Mouse (Mus musculus): ENCODE data around the gene Gm44596. TPM values are rescaled to one million over a fixed set of nuclear protein-coding genes. Genes with fewer than 3 reads are reported as not detected.

The Gm44596 gene
- total and polyA plus RNA-seq, 2 experiments from 2014 or later = not detected

DNA sequence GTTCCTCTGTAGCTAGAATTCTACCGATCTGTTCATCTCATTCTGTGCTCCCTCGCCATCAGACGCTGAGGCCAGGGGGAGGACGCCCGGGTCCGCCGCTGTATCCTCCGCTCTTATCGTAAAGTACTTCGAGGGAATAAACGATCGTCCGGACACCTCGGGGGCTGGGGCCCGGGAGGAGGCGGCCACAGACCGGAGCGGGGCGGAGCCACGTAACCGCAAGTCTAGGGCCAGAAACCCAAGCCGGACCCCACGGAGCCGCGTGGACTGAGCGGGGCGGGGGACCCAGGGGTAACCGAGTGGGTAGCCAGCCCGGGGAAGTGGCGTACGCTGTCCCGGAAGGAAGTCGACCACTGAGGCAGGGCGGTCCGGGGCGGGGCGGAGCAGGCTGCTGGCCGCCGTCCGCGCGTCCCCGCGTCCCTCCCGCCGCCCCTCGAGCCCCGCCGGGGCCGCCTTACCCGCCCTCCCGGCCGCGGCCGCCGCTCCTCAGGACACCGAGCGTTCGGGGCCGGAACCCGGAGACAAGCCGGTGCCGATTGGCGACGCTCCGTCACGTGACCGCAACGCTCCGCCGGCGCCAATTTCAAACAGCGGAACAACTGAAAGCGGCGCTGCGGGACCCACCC lies 12.8 kb upstream of the Gm44596 start, which contains the start of the genes Rhno1 and Foxm1:
Rhno1 (minus strand) TSS at position 531 of the 626 bp plus-strand sequence.
Foxm1 (plus strand) TSS at position 587 of the 626 bp plus-strand sequence.
- DNase-seq (peak; percentile 89), ATAC-seq (peak; percentile 87)
- H3K9ac ChIP-seq = peak within 1 kb of the TSS; percentile 76
- H3K4me1 ChIP-seq (ENCODE audit: insufficient read depth) = peaks cover 12% of the 10 kb centered on the region
- H3K4me2 ChIP-seq (ENCODE audit: low read depth) = peak within 1 kb of the TSS; percentile 100
- peak within 1 kb of the TSS; percentile 88 for H3K27ac ChIP-seq (ENCODE audit: low read depth, low read length)
- peaks cover 9% of the 10 kb centered on the region for H3K36me3 ChIP-seq (ENCODE audit: insufficient read depth)
- no peaks in the 10 kb centered on the region for H3K9me3 ChIP-seq (ENCODE audit: low read length)
- 1% methylated on average over 57 of the region's 76 CpGs for WGBS
- H3K4me3 ChIP-seq (ENCODE audit: low read depth, low read length) = peak within 1 kb of the TSS; percentile 78
- no peak for TF ChIP-seq CTCF (IDR thresholded peaks at IDR 0.05; ENCODE audit: low read depth)
- H3K27me3 ChIP-seq (ENCODE audit: insufficient read depth, low read length) = no peaks in the 10 kb centered on the region

DNA sequence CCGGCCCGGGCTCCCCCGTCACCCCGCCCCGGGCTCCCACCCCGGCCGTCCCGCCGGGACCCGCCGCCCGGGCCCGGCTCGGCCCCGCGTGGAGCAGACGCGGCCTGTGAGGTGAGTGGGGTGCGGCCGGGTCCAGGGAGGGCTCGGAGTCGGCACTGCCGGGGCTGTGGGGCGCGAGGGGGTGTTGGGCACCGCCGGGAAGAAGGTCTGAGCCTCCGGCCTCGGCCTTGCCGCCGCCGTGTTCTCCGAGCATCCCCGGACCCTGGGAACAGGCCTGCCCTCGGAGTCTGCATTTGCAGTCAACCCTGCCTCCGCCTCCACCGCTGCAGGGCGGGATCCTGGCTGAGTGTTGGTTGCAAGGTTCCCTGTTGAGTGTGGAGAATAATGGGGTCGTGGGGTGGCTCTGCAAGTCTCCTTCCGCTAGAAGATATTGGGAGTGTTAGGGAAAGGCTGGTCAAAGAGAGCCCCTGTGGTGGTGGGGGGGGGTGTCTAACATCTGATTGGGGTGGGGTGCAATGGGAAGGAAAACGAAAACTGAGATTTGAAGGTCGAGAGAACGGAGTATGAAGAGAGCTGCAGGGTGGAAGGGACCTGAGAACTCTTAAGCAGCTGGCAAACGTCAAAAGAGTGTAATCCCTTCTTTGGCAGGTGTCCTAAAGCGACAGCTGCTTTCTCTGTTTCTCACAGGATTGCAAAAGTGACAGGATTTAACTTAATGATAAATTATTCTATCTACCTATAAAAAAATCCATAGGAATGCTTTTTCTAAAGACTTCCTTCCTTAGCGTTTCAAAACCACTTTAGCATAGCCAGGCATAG lies 12.1 kb upstream of the Gm44596 start:
- 5% methylated on average over 46 of the region's 46 CpGs for WGBS
- peak; percentile 27 for ATAC-seq
- H3K4me1 ChIP-seq (ENCODE audit: insufficient read depth) = peaks cover 12% of the 10 kb centered on the region

DNA sequence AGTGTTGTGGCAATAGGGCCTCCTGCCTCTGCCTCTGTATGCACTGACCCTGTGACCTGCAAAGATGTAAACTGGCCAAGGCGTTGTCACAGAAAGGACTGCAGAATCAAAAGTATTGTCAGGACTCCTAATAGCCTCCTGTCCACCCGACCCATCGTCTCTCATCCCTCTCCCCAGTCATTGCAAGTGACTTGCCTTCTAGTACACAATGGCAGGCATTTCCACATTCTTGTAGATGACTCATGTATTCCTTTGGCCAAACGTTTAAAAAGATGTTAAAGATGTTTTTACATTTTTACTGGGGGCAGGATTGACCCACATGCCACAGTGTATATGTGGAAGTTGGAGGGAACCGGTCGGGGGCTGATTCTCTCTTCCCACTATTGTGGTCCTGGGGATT lies 10.6 kb upstream of the Gm44596 start:
- no peak overlapping the region for H3K4me3 ChIP-seq (ENCODE audit: low read depth, low read length)
- no peaks in the 10 kb centered on the region for H3K27me3 ChIP-seq (ENCODE audit: insufficient read depth, low read length)
- no peak overlapping the region for H3K4me2 ChIP-seq (ENCODE audit: low read depth)
- peaks cover 4% of the 10 kb centered on the region; the same call in 1 of the 2 replicates for H3K36me3 ChIP-seq (ENCODE audit: insufficient read depth)
- DNase-seq = no peak
- 79% methylated on average over 6 of the region's 6 CpGs for WGBS
- no peak for TF ChIP-seq CTCF (IDR thresholded peaks at IDR 0.05; ENCODE audit: low read depth)
- H3K9me3 ChIP-seq (ENCODE audit: low read length) = no peaks in the 10 kb centered on the region
- H3K4me1 ChIP-seq (ENCODE audit: insufficient read depth) = peaks cover 12% of the 10 kb centered on the region
- ATAC-seq = no peak
- no peak overlapping the region for H3K9ac ChIP-seq
- H3K27ac ChIP-seq (ENCODE audit: low read depth, low read length) = no peak overlapping the region

More for the DNA sequence above, 12.1 kb upstream of the Gm44596 start:
- Histone ChIP-seq H3K9me3 (ENCODE audit: low read length) (no peaks in the 10 kb centered on the region), H3K9ac (peak overlapping the region; percentile 76), H3K27ac (ENCODE audit: low read depth, low read length) (peak overlapping the region; percentile 88; the same call in 1 of the 2 replicates), H3K27me3 (ENCODE audit: insufficient read depth, low read length) (no peaks in the 10 kb centered on the region), H3K36me3 (ENCODE audit: insufficient read depth) (0 out of 2 replicates have a peak, but pooled peaks cover 3% of the 10 kb centered on the region), H3K4me3 (ENCODE audit: low read depth, low read length) (peak overlapping the region; percentile 78), H3K4me2 (ENCODE audit: low read depth) (peak overlapping the region; percentile 100)
- TF ChIP-seq CTCF (IDR thresholded peaks at IDR 0.05; ENCODE audit: low read depth) = no peak
- DNase-seq = no peak

DNA sequence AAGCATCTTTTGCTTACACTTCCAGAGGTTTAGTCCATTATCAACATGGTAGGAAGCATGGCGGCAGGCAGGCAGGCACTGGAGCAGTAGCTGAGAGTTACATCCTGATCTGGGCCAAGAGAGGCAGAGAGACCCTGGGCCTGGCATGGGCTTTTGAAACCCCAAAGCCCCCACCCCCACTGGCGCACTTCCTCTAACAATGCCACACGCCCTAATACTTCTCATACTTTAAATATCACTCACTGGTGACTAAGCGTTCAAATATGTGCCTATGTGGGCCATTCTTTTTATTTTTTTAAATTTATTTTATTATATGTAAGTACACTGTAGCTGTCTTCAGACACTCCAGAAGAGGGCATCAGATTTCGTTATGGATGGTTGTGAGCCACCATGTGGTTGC lies 8.8 kb upstream of the Gm44596 start:
- no peak for ATAC-seq
- Histone ChIP-seq H3K27me3 (ENCODE audit: insufficient read depth, low read length) (no peaks in the 10 kb centered on the region), H3K36me3 (ENCODE audit: insufficient read depth) (peaks cover 4% of the 10 kb centered on the region; the same call in 1 of the 2 replicates), H3K4me3 (ENCODE audit: low read depth, low read length) (no peak overlapping the region), H3K4me2 (ENCODE audit: low read depth) (no peak overlapping the region), H3K9me3 (ENCODE audit: low read length) (no peaks in the 10 kb centered on the region), H3K9ac (no peak overlapping the region), H3K4me1 (ENCODE audit: insufficient read depth) (peaks cover 5% of the 10 kb centered on the region), H3K27ac (ENCODE audit: low read depth, low read length) (no peak overlapping the region)
- DNase-seq = no peak
- WGBS = 96% methylated on average over 5 of the region's 5 CpGs
- no peak for TF ChIP-seq CTCF (IDR thresholded peaks at IDR 0.05; ENCODE audit: low read depth)

DNA sequence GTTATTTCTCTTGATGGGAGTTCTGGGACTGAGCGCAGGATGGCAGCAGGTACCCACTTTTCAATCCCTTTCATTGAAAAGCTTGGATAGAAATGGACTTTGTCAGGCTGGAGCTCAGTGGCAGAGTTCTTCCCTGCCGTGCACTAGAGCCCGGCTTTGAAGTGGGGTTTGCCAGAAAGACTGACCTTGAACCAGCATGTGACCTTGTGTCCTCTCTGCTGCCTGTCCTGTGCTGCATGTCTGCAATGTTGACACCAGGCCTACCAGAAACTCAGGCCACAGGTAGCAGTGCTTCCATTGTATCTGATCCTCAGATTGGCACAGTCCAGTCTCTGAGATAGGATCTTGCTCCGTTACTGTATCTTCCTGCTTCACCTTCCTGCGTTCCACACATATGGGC lies 5.3 kb upstream of the Gm44596 start:
- ATAC-seq = no peak
- no peak overlapping the region for H3K4me2 ChIP-seq (ENCODE audit: low read depth)
- no peak overlapping the region for H3K27ac ChIP-seq (ENCODE audit: low read depth, low read length)

DNA sequence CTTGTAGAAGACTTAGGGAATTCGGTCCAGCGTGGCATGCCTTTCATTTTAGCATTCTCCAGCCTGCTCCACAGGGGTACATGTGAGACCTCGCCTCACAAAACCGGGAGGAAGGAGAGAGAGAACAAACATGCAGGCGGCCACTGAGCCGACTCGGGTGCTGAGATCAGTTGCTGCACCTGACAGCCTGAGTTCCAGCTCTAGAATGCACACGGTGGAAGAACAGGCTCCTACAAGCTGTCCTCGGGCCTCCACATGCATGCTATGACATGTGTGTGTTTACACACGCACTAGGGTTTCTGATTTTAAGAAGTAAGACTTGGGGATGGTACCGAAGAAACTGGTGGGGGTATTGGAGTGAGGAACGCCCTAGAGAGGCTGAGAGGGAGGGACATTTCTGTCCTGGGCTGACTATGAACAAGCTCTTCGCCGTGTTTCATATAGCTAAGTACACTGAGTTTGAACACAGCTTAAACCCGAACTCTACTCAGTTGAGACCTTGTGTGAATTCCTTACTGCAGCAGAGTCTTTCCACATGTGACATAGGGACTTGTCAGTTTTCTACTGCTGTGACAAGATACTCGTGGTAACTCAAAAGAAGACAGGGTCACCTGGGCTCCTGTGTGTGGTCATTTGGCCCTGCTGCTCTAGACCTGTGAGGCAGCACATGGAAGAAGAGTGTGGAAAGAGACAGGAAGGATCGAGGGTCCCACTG lies 1.2 kb downstream of the Gm44596 start:
- H3K9me3 ChIP-seq (ENCODE audit: low read length) = no peaks in the 10 kb centered on the region
- no peak for TF ChIP-seq CTCF (IDR thresholded peaks at IDR 0.05; ENCODE audit: low read depth)
- no peak overlapping the region for H3K9ac ChIP-seq
- 89% methylated on average over 17 of the region's 17 CpGs for WGBS
- no peak overlapping the region for H3K27ac ChIP-seq (ENCODE audit: low read depth, low read length)
- no peaks in the 10 kb centered on the region for H3K27me3 ChIP-seq (ENCODE audit: insufficient read depth, low read length)
- no peak overlapping the region for H3K4me2 ChIP-seq (ENCODE audit: low read depth)
- H3K4me3 ChIP-seq (ENCODE audit: low read depth, low read length) = no peak overlapping the region
- ATAC-seq (no peak), DNase-seq (no peak)
- H3K36me3 ChIP-seq (ENCODE audit: insufficient read depth) = peaks cover 3% of the 10 kb centered on the region; the same call in 1 of the 2 replicates
- no peaks in the 10 kb centered on the region for H3K4me1 ChIP-seq (ENCODE audit: insufficient read depth)

More for the DNA sequence above, 5.3 kb upstream of the Gm44596 start:
- no peaks in the 10 kb centered on the region for H3K9me3 ChIP-seq (ENCODE audit: low read length)
- no peak overlapping the region for H3K9ac ChIP-seq
- no peak for DNase-seq
- 91% methylated on average over 5 of the region's 5 CpGs for WGBS
- no peak overlapping the region for H3K4me3 ChIP-seq (ENCODE audit: low read depth, low read length)
- peaks cover 8% of the 10 kb centered on the region; the same call in 1 of the 2 replicates for H3K36me3 ChIP-seq (ENCODE audit: insufficient read depth)
- no peaks in the 10 kb centered on the region for H3K27me3 ChIP-seq (ENCODE audit: insufficient read depth, low read length)
- H3K4me1 ChIP-seq (ENCODE audit: insufficient read depth) = no peaks in the 10 kb centered on the region
- TF ChIP-seq CTCF (IDR thresholded peaks at IDR 0.05; ENCODE audit: low read depth) = no peak

All from forebrain, postnatal 0 days (tissue).